Mouse (Mus musculus) liver, embryonic 14.5 days (tissue): ENCODE results near the gene Oard1. TPM values are rescaled to one million over a fixed set of nuclear protein-coding genes. Genes with fewer than 3 reads are reported as not detected.

Experiments
- ATAC-seq: fragments of 200-750 bp; cut with Nextera tagmentation; 2 replicates; pipeline ENCODE4 v1.8.0; 2017; ENCODE audit warnings: moderate number of reproducible peaks, mild to moderate bottlenecking, moderate library complexity; ENCODE audit not compliant: insufficient read depth
- DNase-seq, 3 experiments: peaks; one replicate each; pipeline ENCODE4 v3.0.0-alpha.2; 2012 to 2013; ENCODE audit warnings: low read depth in 3 of 3, low spot score in 3 of 3
- H3K27ac ChIP-seq: fragments of 300-500 bp; sonication (generic); 2 replicates; pipeline ENCODE4 v1.5.1; 2014; ENCODE audit warnings: moderate library complexity, mild to moderate bottlenecking, control low read depth, inconsistent platforms
- H3K27me3 ChIP-seq: fragments of 300-500 bp; sonication (generic); 2 replicates; pipeline ENCODE4 v1.6.1; 2014; ENCODE audit warnings: mild to moderate bottlenecking, low read length, moderate library complexity; ENCODE audit not compliant: control insufficient read depth, insufficient read depth
- H3K36me3 ChIP-seq: fragments of 300-500 bp; sonication (generic); replicated peaks from 2 replicates; pipeline ENCODE4 v1.6.1; 2014; ENCODE audit warnings: low read depth; ENCODE audit not compliant: control insufficient read depth, insufficient read depth
- H3K4me1 ChIP-seq, 2 experiments: fragments of 200-500 bp in 1 of 2; fragments of 300-500 bp in 1 of 2; sonication (generic) in 1 of 2; replicated peaks; 2 replicates each; pipeline ENCODE4 v1.6.1; 2012 to 2014; ENCODE audit warnings: antibody characterized with exemption in 1 of 2, inconsistent platforms in 1 of 2, low read length in 1 of 2; ENCODE audit not compliant: control insufficient read depth in 2 of 2, insufficient read depth in 2 of 2
- H3K4me2 ChIP-seq: fragments of 300-500 bp; sonication (generic); 2 replicates; pipeline ENCODE4 v1.6.1; 2014; ENCODE audit warnings: low read depth, mild to moderate bottlenecking, control low read depth, moderate library complexity
- H3K4me3 ChIP-seq, 2 experiments: fragments of 200-500 bp in 1 of 2; fragments of 300-500 bp in 1 of 2; sonication (generic) in 1 of 2; 2 replicates each; pipeline ENCODE4 v1.5.1; 2012 to 2014; ENCODE audit warnings: low read depth in 2 of 2, low read length in 2 of 2, mild to moderate bottlenecking in 2 of 2, control low read depth in 1 of 2, inconsistent platforms in 1 of 2, moderate library complexity in 1 of 2; ENCODE audit not compliant: insufficient read depth in 1 of 2
- H3K9ac ChIP-seq: fragments of 300-500 bp; sonication (generic); replicated peaks from 2 replicates; pipeline ENCODE4 v1.6.1; 2014; ENCODE audit warnings: mild to moderate bottlenecking, control low read depth, moderate library complexity
- H3K9me3 ChIP-seq: fragments of 300-500 bp; sonication (generic); 2 replicates; pipeline ENCODE4 v1.6.1; 2016; ENCODE audit warnings: low read length, mixed read lengths; ENCODE audit not compliant: control insufficient read depth
- CTCF ChIP-seq: IDR thresholded peaks from 2 replicates; pipeline ENCODE4 v1.5.1; 2016; ENCODE audit warnings: antibody characterized with exemption, low read depth, control low read depth
- EP300 ChIP-seq: IDR thresholded peaks from 2 replicates; pipeline ENCODE4 v1.6.1; 2016; ENCODE audit warnings: antibody characterized with exemption, low read depth
- WGBS: fragments of 180-500 bp; shearing (Covaris S2); extraction: QIAGEN DNeasy Blood & Tissue Kit; methylation state at CpG from one replicate; pipeline ENCODE4 v1.1.7; 2014; ENCODE audit not compliant: insufficient replicate concordance; 5-methylcytosine and 5-hydroxymethylcytosine counted together
- polyA plus RNA-seq, 2 experiments: library from polyadenylated mRNA; depleted of rRNA in 1 of 2; stranded (reverse) in 1 of 2; unstranded in 1 of 2; fragments of >200 nt; fragmentation: Nextera tagmentation in 1 of 2; extraction: Ambion mirVana in 1 of 2; gene quantifications; 2 replicates each; pipeline versions ENCODE4 v1.2.1 to v1.2.3; 2012 to 2014

The Oard1 gene
- polyA plus RNA-seq, 2 experiments, result 28.2 to 51.1 TPM

GRCm38 (mm10) chr17:48392616-48393015 is 17.2 kb upstream of the Oard1 start:
- no peak overlapping the region for H3K27ac ChIP-seq
- no peak for DNase-seq

GRCm38 (mm10) chr17:48401710-48402109 is 8.1 kb upstream of the Oard1 start:
- no peak for TF ChIP-seq CTCF
- no peak for TF ChIP-seq EP300
- ATAC-seq (no peak), DNase-seq (no peak)
- WGBS, result 83% methylated on average over 4 of the region's 4 CpGs
- Histone ChIP-seq H3K4me2 (no peak overlapping the region), H3K9ac (no peak overlapping the region), H3K4me1 (peaks cover 22 to 30% of the 10 kb centered on the region in 2 experiments), H3K27ac (no peak overlapping the region), H3K36me3 (peaks cover 47% of the 10 kb centered on the region), H3K9me3 (no peaks in the 10 kb centered on the region), H3K4me3 (no peak overlapping the region), H3K27me3 (no peaks in the 10 kb centered on the region)

More at GRCm38 (mm10) chr17:48392616-48393015, 17.2 kb upstream of the Oard1 start:
- TF ChIP-seq CTCF (no peak), EP300 (no peak)
- 88% methylated on average over 3 of the region's 3 CpGs for WGBS
- Histone ChIP-seq H3K27me3 (no peaks in the 10 kb centered on the region), H3K9me3 (no peaks in the 10 kb centered on the region), H3K36me3 (peaks cover 93% of the 10 kb centered on the region), H3K9ac (no peak overlapping the region), H3K4me3 (no peak overlapping the region), H3K4me2 (no peak overlapping the region), H3K4me1 (0 out of 4 replicates have a peak, but pooled peaks cover 0 to 2% of the 10 kb centered on the region in 2 experiments)
- no peak for ATAC-seq

- TF ChIP-seq CTCF (no peak), EP300 (no peak)
These were observed 7.1 kb upstream of the Oard1 start for GRCm38 (mm10) chr17:48402751-48403150.

GRCm38 (mm10) chr17:48403848-48404247 is 6.0 kb upstream of the Oard1 start:
- Histone ChIP-seq H3K27ac (no peak overlapping the region), H3K4me3 (no peak overlapping the region), H3K9ac (no peak overlapping the region), H3K4me1 (peaks cover 34 to 43% of the 10 kb centered on the region in 2 experiments), H3K9me3 (no peaks in the 10 kb centered on the region), H3K36me3 (peaks cover 27% of the 10 kb centered on the region), H3K4me2 (no peak overlapping the region; the same call in 1 of the 2 replicates), H3K27me3 (no peaks in the 10 kb centered on the region)
- TF ChIP-seq EP300 (no peak), CTCF (no peak)
- ATAC-seq (no peak), DNase-seq (no peak)
- 58% methylated on average over 2 of the region's 2 CpGs for WGBS

More at GRCm38 (mm10) chr17:48402751-48403150, 7.1 kb upstream of the Oard1 start:
- peaks cover 38% of the 10 kb centered on the region for H3K36me3 ChIP-seq
- no peaks in the 10 kb centered on the region for H3K9me3 ChIP-seq
- ATAC-seq, result no peak
- H3K4me3 ChIP-seq, result no peak overlapping the region
- DNase-seq, result no peak
- H3K4me1 ChIP-seq, result peaks cover 32 to 40% of the 10 kb centered on the region in 2 experiments
- WGBS, result 76% methylated on average over 3 of the region's 3 CpGs
- no peaks in the 10 kb centered on the region for H3K27me3 ChIP-seq
- H3K4me2 ChIP-seq, result no peak overlapping the region
- no peak overlapping the region for H3K9ac ChIP-seq
- H3K27ac ChIP-seq, result no peak overlapping the region

GRCm38 (mm10) chr17:48404706-48405105 is 5.1 kb upstream of the Oard1 start:
- 18% methylated on average over 1 of the region's 1 CpGs for WGBS
- Histone ChIP-seq H3K4me2 (peak overlapping the region; percentile 43), H3K36me3 (peaks cover 18% of the 10 kb centered on the region), H3K27me3 (no peaks in the 10 kb centered on the region), H3K4me1 (peaks cover 34 to 43% of the 10 kb centered on the region in 2 experiments), H3K9me3 (no peaks in the 10 kb centered on the region), H3K4me3 (no peak overlapping the region), H3K27ac (peak overlapping the region; percentile 0), H3K9ac (no peak overlapping the region)
- TF ChIP-seq EP300 (peak; percentile 68), CTCF (no peak)
- peak in 1 of 3 experiments; percentile 85 for DNase-seq
- peak; percentile 3; the same call in 1 of the 2 replicates for ATAC-seq
